Mouse (Mus musculus) heart, embryonic 12.5 days (tissue): ENCODE results near the gene Wdr61. TPM values are rescaled to one million over a fixed set of nuclear protein-coding genes. Genes with fewer than 3 reads are reported as not detected.

Experiments
- ATAC-seq: fragments of 200-750 bp; cut with Nextera tagmentation; 2 replicates; pipeline ENCODE4 v1.8.0; 2017; ENCODE audit warnings: moderate TSS enrichment, moderate library complexity; ENCODE audit not compliant: insufficient number of reproducible peaks, low FRiP score
- H3K27ac ChIP-seq: fragments of 300-500 bp; sonication (generic); 2 replicates; pipeline ENCODE4 v1.5.1; 2016; ENCODE audit warnings: mild to moderate bottlenecking, moderate library complexity; ENCODE audit not compliant: poor library complexity, severe bottlenecking
- H3K27me3 ChIP-seq: fragments of 300-500 bp; sonication (generic); replicated peaks from 2 replicates; pipeline ENCODE4 v1.6.1; 2016; ENCODE audit warnings: mild to moderate bottlenecking, moderate library complexity
- H3K36me3 ChIP-seq: fragments of 300-500 bp; sonication (generic); 2 replicates; pipeline ENCODE4 v1.6.1; 2016; ENCODE audit warnings: mild to moderate bottlenecking, moderate library complexity
- H3K4me1 ChIP-seq: fragments of 300-500 bp; sonication (generic); replicated peaks from 2 replicates; pipeline ENCODE4 v1.6.1; 2016; ENCODE audit warnings: mild to moderate bottlenecking
- H3K4me2 ChIP-seq: fragments of 300-500 bp; sonication (generic); 2 replicates; pipeline ENCODE4 v1.6.1; 2016; ENCODE audit warnings: mild to moderate bottlenecking, moderate library complexity
- H3K4me3 ChIP-seq: fragments of 300-500 bp; sonication (generic); 2 replicates; pipeline ENCODE4 v1.5.1; 2016; ENCODE audit warnings: mild to moderate bottlenecking
- H3K9ac ChIP-seq: fragments of 300-500 bp; sonication (generic); 2 replicates; pipeline ENCODE4 v1.6.1; 2016; ENCODE audit warnings: mild to moderate bottlenecking, moderate library complexity
- H3K9me3 ChIP-seq: fragments of 300-500 bp; sonication (generic); replicated peaks from 2 replicates; pipeline ENCODE4 v1.6.1; 2016; ENCODE audit warnings: mild to moderate bottlenecking, moderate library complexity
- WGBS: fragments of 180-500 bp; shearing (Covaris S2); methylation state at CpG from one replicate; pipeline ENCODE4 v1.1.7; 2016; 5-methylcytosine and 5-hydroxymethylcytosine counted together
- polyA plus RNA-seq: library from polyadenylated mRNA; unstranded; fragments of >200 nt; fragmentation: Nextera tagmentation; extraction: Ambion mirVana; gene quantifications from 2 replicates; pipeline ENCODE4 v1.2.1, GENCODE M21; 2016

Wdr61 gene
- polyA plus RNA-seq = 99.5 and 101 TPM in 2 replicates

- H3K9me3 ChIP-seq = no peaks in the 10 kb centered on the region
- 1% methylated on average over 32 of the region's 32 CpGs for WGBS
Observed at GRCm38 (mm10) chr9:54733921-54734638, at the start of gene Wdr61. Wdr61 (minus strand) TSS chr9:54734519.

DNA sequence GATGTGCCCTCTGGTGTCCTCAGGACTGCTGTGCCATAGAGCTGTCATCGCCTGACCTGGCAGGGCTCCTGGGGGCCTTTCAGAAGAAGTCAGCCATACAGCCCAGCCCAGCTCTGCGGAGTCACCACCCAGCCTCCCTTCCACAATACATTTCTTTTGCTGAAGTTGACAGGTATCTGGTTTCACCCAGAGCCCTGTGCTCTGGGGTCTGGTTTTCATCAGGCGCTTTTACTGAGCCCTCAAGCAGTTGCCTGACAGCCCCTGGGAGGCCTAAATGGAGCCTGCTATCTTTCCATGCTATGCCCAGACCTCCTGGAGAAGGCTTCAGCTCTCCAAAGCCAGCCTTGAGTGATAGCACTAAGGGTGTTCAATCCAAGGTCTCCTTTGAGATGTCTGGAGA is 49.7 kb upstream of the Wdr61 start:
- peak overlapping the region; percentile 63 for H3K27ac ChIP-seq
- H3K27me3 ChIP-seq = no peaks in the 10 kb centered on the region
- H3K9ac ChIP-seq = no peak overlapping the region
- H3K9me3 ChIP-seq = no peaks in the 10 kb centered on the region
- no peak overlapping the region for H3K4me2 ChIP-seq
- H3K36me3 ChIP-seq = no peaks in the 10 kb centered on the region
- H3K4me3 ChIP-seq = no peak overlapping the region
- WGBS = 12% methylated on average over 3 of the region's 3 CpGs
- H3K4me1 ChIP-seq = peaks cover 38% of the 10 kb centered on the region
- ATAC-seq = peak; percentile 75

More at GRCm38 (mm10) chr9:54733921-54734638, at the start of gene Wdr61:
- peak within 1 kb of the TSS; percentile 92 for H3K9ac ChIP-seq
- H3K27me3 ChIP-seq = no peaks in the 10 kb centered on the region
- H3K36me3 ChIP-seq = peaks cover 9% of the 10 kb centered on the region
- H3K27ac ChIP-seq = peak within 1 kb of the TSS; percentile 72
- H3K4me1 ChIP-seq = peaks cover 20% of the 10 kb centered on the region
- peak; percentile 98 for ATAC-seq
- H3K4me3 ChIP-seq = peak within 1 kb of the TSS; percentile 75
- H3K4me2 ChIP-seq = peak within 1 kb of the TSS; percentile 88

DNA sequence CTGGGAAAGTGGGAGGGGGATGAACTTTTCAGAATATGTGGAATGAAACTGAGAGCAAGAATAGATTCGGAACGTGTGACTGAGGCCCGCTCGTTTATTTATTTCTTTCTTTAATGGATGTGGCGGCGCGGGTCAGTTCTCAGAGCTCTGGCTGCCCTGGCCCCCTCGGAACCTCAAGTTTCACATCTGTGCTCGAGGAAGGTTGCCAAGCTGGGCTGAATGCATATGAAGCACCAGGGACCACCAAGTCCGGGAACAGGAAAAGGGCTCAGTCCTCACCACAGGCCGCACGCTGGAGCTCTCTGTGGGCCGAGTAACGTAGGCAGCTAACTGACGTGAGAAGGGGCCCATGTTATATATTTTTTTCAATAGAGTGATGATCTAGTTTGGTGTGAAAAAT is 48.2 kb upstream of the Wdr61 start:
- Histone ChIP-seq H3K9me3 (no peaks in the 10 kb centered on the region), H3K4me3 (no peak overlapping the region), H3K27ac (no peak overlapping the region), H3K36me3 (no peaks in the 10 kb centered on the region), H3K27me3 (no peaks in the 10 kb centered on the region), H3K4me1 (peaks cover 30% of the 10 kb centered on the region), H3K9ac (no peak overlapping the region), H3K4me2 (no peak overlapping the region)
- WGBS = 74% methylated on average over 15 of the region's 15 CpGs
- no peak for ATAC-seq

- Histone ChIP-seq H3K36me3 (no peaks in the 10 kb centered on the region), H3K27ac (no peak overlapping the region), H3K27me3 (peaks cover 9% of the 10 kb centered on the region; the same call in 1 of the 2 replicates), H3K4me2 (no peak overlapping the region), H3K9me3 (no peaks in the 10 kb centered on the region), H3K9ac (no peak overlapping the region), H3K4me1 (peaks cover 6% of the 10 kb centered on the region), H3K4me3 (no peak overlapping the region)
- 83% methylated on average over 8 of the region's 8 CpGs for WGBS
- ATAC-seq = no peak
Observed at GRCm38 (mm10) chr9:54779280-54779679, 45.0 kb upstream of the Wdr61 start.

- Histone ChIP-seq H3K36me3 (no peaks in the 10 kb centered on the region), H3K4me1 (peaks cover 17% of the 10 kb centered on the region), H3K4me3 (no peak overlapping the region), H3K27ac (no peak overlapping the region), H3K9me3 (no peaks in the 10 kb centered on the region), H3K9ac (no peak overlapping the region), H3K4me2 (no peak overlapping the region), H3K27me3 (peaks cover 13% of the 10 kb centered on the region; the same call in 1 of the 2 replicates)
- no peak for ATAC-seq
- 86% methylated on average over 13 of the region's 13 CpGs for WGBS
Observed at GRCm38 (mm10) chr9:54776451-54776982, 42.2 kb upstream of the Wdr61 start.

GRCm38 (mm10) chr9:54770140-54770780 is 35.9 kb upstream of the Wdr61 start:
- H3K4me3 ChIP-seq = no peak overlapping the region
- H3K4me2 ChIP-seq = no peak overlapping the region
- H3K27ac ChIP-seq = no peak overlapping the region
- H3K4me1 ChIP-seq = peaks cover 27% of the 10 kb centered on the region
- no peaks in the 10 kb centered on the region for H3K9me3 ChIP-seq
- ATAC-seq = no peak
- whole genome bisulfite sequencing = 74% methylated on average over 11 of the region's 11 CpGs
- no peaks in the 10 kb centered on the region for H3K36me3 ChIP-seq
- H3K27me3 ChIP-seq = peaks cover 68% of the 10 kb centered on the region
- H3K9ac ChIP-seq = no peak overlapping the region

- peaks cover 16% of the 10 kb centered on the region for H3K4me1 ChIP-seq
- no peak overlapping the region for H3K27ac ChIP-seq
- no peaks in the 10 kb centered on the region for H3K9me3 ChIP-seq
- peak overlapping the region; percentile 58 for H3K9ac ChIP-seq
- no peaks in the 10 kb centered on the region for H3K36me3 ChIP-seq
- no peak for ATAC-seq
- H3K4me3 ChIP-seq = peak overlapping the region; percentile 48
- peaks cover 90% of the 10 kb centered on the region for H3K27me3 ChIP-seq
- H3K4me2 ChIP-seq = peak overlapping the region; percentile 73
- WGBS = under 1% methylated on average over 41 of the region's 41 CpGs
Observed at GRCm38 (mm10) chr9:54765336-54766085, 31.2 kb upstream of the Wdr61 start.

DNA sequence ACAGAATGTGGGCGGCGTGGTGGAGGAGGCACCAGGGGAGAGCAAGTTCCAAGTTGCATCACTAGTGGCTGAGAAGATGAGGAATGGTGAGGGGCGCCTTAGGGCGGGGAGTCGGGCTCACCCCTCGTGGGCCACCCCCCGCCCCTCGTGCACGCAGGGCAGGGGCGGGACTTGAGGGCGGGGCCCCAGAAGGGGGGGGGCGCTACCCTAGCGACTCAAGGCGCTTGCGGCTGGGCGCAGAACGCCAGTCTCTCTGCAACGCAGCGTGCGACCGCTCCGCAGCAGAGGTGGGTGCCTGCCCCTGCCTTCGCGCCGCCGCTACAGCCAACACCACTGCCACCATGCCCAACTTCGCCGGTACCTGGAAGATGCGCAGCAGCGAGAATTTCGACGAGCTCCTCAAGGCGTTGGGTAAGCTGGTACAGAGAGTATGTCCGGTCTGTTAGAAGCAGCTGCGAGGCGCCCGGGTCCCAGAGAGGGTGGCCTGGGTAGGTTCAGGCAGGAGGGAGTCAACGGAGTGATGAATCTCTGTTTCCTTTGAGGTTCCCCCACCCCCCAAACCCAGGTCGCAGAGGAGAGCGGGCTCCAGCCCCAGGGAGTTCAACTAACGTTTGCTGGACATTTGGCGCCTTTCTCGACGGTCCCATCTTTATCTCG is 30.4 kb upstream of the Wdr61 start, which contains the start of gene Crabp1:
Gene Crabp1 (plus strand): TSS at position 188 of the 657 bp plus-strand sequence.
- peak within 1 kb of the TSS; percentile 73 for H3K4me2 ChIP-seq
- H3K9me3 ChIP-seq = no peaks in the 10 kb centered on the region
- H3K4me1 ChIP-seq = peaks cover 22% of the 10 kb centered on the region
- no peaks in the 10 kb centered on the region for H3K36me3 ChIP-seq
- ATAC-seq = no peak; the same call in 1 of the 2 replicates
- H3K27me3 ChIP-seq = peaks cover 82% of the 10 kb centered on the region
- peak within 1 kb of the TSS; percentile 48 for H3K4me3 ChIP-seq
- no peak within 1 kb of the TSS for H3K27ac ChIP-seq
- under 1% methylated on average over 41 of the region's 45 CpGs for WGBS
- H3K9ac ChIP-seq = peak within 1 kb of the TSS; percentile 58

DNA sequence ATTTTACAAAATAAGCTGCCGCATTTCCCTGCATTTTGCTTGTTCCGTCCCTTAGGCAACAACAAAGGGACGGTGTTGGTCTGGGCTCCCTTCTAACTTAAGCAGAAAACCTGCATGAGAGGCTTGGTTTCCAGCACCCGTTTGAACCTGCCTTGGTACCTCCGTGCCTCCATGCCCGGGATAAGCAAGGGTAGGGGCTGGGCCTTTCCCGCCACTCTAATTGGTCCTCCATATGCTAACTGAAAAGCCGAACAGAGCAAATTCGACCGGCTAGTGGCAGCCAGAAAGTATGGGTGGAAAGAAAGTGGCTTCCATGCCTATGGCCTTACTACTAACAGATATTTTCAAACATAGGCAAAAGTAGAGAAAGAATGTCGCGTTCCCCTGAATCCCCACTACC is 29.8 kb upstream of the Wdr61 start:
- WGBS = 24% methylated on average over 12 of the region's 12 CpGs
- H3K27ac ChIP-seq = no peak overlapping the region
- ATAC-seq = no peak
- H3K4me2 ChIP-seq = peak overlapping the region; percentile 73
- H3K27me3 ChIP-seq = peaks cover 76% of the 10 kb centered on the region
- peak overlapping the region; percentile 48 for H3K4me3 ChIP-seq
- H3K4me1 ChIP-seq = peaks cover 27% of the 10 kb centered on the region
- no peaks in the 10 kb centered on the region for H3K36me3 ChIP-seq
- no peaks in the 10 kb centered on the region for H3K9me3 ChIP-seq
- H3K9ac ChIP-seq = no peak overlapping the region

DNA sequence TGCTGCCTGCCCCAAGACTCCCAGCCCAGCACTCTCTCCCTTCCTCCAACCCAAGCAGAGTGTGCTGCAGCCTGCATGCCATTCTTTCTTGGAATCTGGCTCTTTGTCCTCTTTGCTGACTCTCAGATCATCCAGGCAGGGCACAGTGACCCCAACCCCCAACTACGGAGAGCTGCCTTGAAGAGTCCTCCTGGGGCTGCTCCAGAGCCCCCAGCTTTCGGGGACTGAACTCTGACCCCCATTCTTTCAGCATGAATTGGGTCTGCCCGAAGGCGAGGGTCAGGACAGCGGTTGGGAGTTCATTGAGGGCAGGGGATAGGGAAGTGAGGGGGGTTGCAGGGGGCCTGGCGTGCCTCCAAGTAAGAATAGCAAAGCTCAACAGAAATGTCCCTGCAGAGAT is 25.3 kb upstream of the Wdr61 start:
- no peak overlapping the region for H3K27ac ChIP-seq
- H3K9ac ChIP-seq = no peak overlapping the region
- WGBS = 41% methylated on average over 6 of the region's 6 CpGs

More for the DNA sequence above, 25.3 kb upstream of the Wdr61 start:
- Histone ChIP-seq H3K27me3 (peaks cover 43% of the 10 kb centered on the region), H3K4me1 (peaks cover 14% of the 10 kb centered on the region), H3K4me2 (no peak overlapping the region), H3K9me3 (0 out of 2 replicates have a peak, but pooled peaks cover 3% of the 10 kb centered on the region), H3K36me3 (no peaks in the 10 kb centered on the region), H3K4me3 (no peak overlapping the region)
- no peak for ATAC-seq
